Mouse (Mus musculus) brain, embryonic 14.5 days (tissue): ENCODE results near the gene Rin3.

Experiments used
- CTCF ChIP-seq: fragments of 200-500 bp; IDR thresholded peaks from 2 replicates; pipeline ENCODE4 v1.5.1; 2012; ENCODE audit warnings: inconsistent platforms, mild to moderate bottlenecking, moderate library complexity, borderline replicate concordance; ENCODE audit not compliant: insufficient read depth, insufficient read length; ENCODE audit errors: extremely low read depth
- POLR2A ChIP-seq: fragments of 200-500 bp; IDR thresholded peaks from 2 replicates; pipeline ENCODE4 v1.6.1; 2012; ENCODE audit warnings: mild to moderate bottlenecking, inconsistent platforms, borderline replicate concordance; ENCODE audit not compliant: poor library complexity, insufficient read depth, insufficient read length, severe bottlenecking; ENCODE audit errors: extremely low read depth

DNA sequence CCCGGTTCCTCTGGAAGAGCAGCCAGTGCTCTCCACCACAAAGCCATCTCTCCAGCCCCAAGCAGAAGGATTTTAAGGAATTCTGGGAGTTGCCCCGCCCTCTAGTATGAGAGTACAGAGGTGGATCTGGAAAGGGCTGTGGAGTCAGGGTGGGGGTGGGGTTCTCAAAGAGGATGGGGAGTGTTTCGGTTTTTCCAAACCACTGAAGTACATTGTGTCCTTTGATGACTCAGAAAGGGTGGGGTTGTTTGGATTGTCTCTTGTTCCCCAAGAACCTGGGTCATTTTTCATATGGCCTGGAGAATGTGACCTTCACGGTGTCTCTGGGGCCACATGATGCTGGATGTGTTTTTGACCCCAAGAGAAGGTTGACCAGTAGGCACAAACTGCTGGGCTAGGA, 45.2 kb downstream of the Rin3 start:
- TF ChIP-seq CTCF (no peak), POLR2A (no peak)
